Comparison of ENCODE assay signal across 8 mouse cellular contexts in genomic region chr7:128592118-128592935, GRCm38 (mm10). TPM values are rescaled to one million over a fixed set of nuclear protein-coding genes. Genes with fewer than 3 reads are reported as not detected.
DNase-seq lines count a peak whose midpoint lies in the region; ATAC-seq lines count a peak whose summit lies in the region.

No protein-coding gene starts in this region.

- no peaks in the 10 kb centered on the region for H3K9me3 ChIP-seq in intestine, embryonic 15.5 days
- no peaks in the 10 kb centered on the region for H3K9me3 ChIP-seq in limb, embryonic 11.5 days (ENCODE audit: control insufficient read depth, low read length)
- H3K9me3 ChIP-seq in midbrain, embryonic 12.5 days, result peaks cover 6% of the 10 kb centered on the region; the same call in 1 of the 2 replicates

- H3K4me2 ChIP-seq in intestine, embryonic 15.5 days (replicated peaks), result peak overlapping the region; percentile 52
- H3K4me2 ChIP-seq in limb, embryonic 11.5 days (ENCODE audit: low read depth, severe bottlenecking), result peak overlapping the region; percentile 42
- peak overlapping the region; percentile 51 for H3K4me2 ChIP-seq in midbrain, embryonic 12.5 days (replicated peaks)

- H3K4me1 ChIP-seq in intestine, embryonic 15.5 days (replicated peaks), result peaks cover 8% of the 10 kb centered on the region
- H3K4me1 ChIP-seq in limb, embryonic 11.5 days (ENCODE audit: control insufficient read depth, insufficient read depth, low read length), result peaks cover 11% of the 10 kb centered on the region; the same call in 1 of the 2 replicates
- peaks cover 23% of the 10 kb centered on the region for H3K4me1 ChIP-seq in midbrain, embryonic 12.5 days

- no peaks in the 10 kb centered on the region for H3K27me3 ChIP-seq in intestine, embryonic 15.5 days (replicated peaks)
- H3K27me3 ChIP-seq in limb, embryonic 11.5 days (ENCODE audit: control insufficient read depth, insufficient read depth, low read length), result no peaks in the 10 kb centered on the region
- H3K27me3 ChIP-seq in midbrain, embryonic 12.5 days, result no peaks in the 10 kb centered on the region

- 21% methylated on average over 21 of the region's 21 CpGs for WGBS in intestine, embryonic 15.5 days
- WGBS in limb, embryonic 11.5 days, result 5% methylated on average over 21 of the region's 21 CpGs
- 4% methylated on average over 21 of the region's 21 CpGs for WGBS in midbrain, embryonic 12.5 days

- H3K9ac ChIP-seq in intestine, embryonic 15.5 days, result no peak overlapping the region
- H3K9ac ChIP-seq in limb, embryonic 11.5 days (ENCODE audit: low read length), result no peak overlapping the region
- peak overlapping the region; percentile 41; the same call in 1 of the 2 replicates for H3K9ac ChIP-seq in midbrain, embryonic 12.5 days (replicated peaks)

- no peak for ATAC-seq in intestine, embryonic 15.5 days
- ATAC-seq in limb, embryonic 11.5 days (ENCODE audit: insufficient number of reproducible peaks, low FRiP score, low TSS enrichment, low read depth), result no peak
- 0 out of 2 replicates have a peak, but pooled peaks have one; percentile 63 for ATAC-seq in midbrain, embryonic 12.5 days (ENCODE audit: low FRiP score, low read depth)

- DNase-seq in MN1 (ENCODE audit: low spot score), result peak; percentile 28
- DNase-seq in embryo, embryonic 10.5 days (ENCODE audit: low spot score), result peak; percentile 58
- DNase-seq in heart, adult 11 months, result peak; percentile 97
- peak; percentile 50 for DNase-seq in limb, embryonic 11.5 days (ENCODE audit: low spot score)
- DNase-seq in testis, postnatal 14 days (ENCODE audit: low spot score), result peak; percentile 52
- DNase-seq in cerebellum, adult 9-11 months, result no peak

- no peaks in the 10 kb centered on the region for H3K36me3 ChIP-seq in intestine, embryonic 15.5 days
- no peaks in the 10 kb centered on the region for H3K36me3 ChIP-seq in limb, embryonic 11.5 days (ENCODE audit: control insufficient read depth, insufficient read depth, low read length)
- H3K36me3 ChIP-seq in midbrain, embryonic 12.5 days, result no peaks in the 10 kb centered on the region

- H3K27ac ChIP-seq in intestine, embryonic 15.5 days, result 0 out of 2 replicates have a peak overlapping the region, but pooled peaks have one; percentile 38
- no peak overlapping the region for H3K27ac ChIP-seq in limb, embryonic 11.5 days (replicated peaks; ENCODE audit: low read depth, low read length)
- H3K27ac ChIP-seq in midbrain, embryonic 12.5 days (replicated peaks), result peak overlapping the region; percentile 88

- peak overlapping the region; percentile 19 for H3K4me3 ChIP-seq in intestine, embryonic 15.5 days (replicated peaks)
- 0 out of 2 replicates have a peak overlapping the region, but pooled peaks have one; percentile 6 for H3K4me3 ChIP-seq in limb, embryonic 11.5 days (ENCODE audit: low read depth, low read length)
- H3K4me3 ChIP-seq in midbrain, embryonic 12.5 days, result peak overlapping the region; percentile 21; the same call in 1 of the 2 replicates

RNA-seq across cellular contexts. Expression of gene Inpp5f, which starts 18.8 kb away (rescaled TPM):
- polyA plus RNA-seq in intestine, embryonic 15.5 days (2015; fragmentation: Nextera tagmentation; extraction: Ambion mirVana), result 17.3 and 17.9 TPM in 2 replicates
- polyA plus RNA-seq in limb, embryonic 11.5 days (2014; fragmentation: Nextera tagmentation; extraction: Ambion mirVana), result 32.9 and 35.3 TPM in 2 replicates
- 143 and 157 TPM in 2 replicates for polyA plus RNA-seq in midbrain, embryonic 12.5 days (2016; fragmentation: Nextera tagmentation; extraction: Ambion mirVana)
